Mouse (Mus musculus): ENCODE measurements around the gene Sgf29.
"Not testable (repeated sequence)": the region's sequence is repeated elsewhere in the genome, so short reads cannot be mapped to it uniquely, and the experiment has no call there.

Gene Sgf29

DNA sequence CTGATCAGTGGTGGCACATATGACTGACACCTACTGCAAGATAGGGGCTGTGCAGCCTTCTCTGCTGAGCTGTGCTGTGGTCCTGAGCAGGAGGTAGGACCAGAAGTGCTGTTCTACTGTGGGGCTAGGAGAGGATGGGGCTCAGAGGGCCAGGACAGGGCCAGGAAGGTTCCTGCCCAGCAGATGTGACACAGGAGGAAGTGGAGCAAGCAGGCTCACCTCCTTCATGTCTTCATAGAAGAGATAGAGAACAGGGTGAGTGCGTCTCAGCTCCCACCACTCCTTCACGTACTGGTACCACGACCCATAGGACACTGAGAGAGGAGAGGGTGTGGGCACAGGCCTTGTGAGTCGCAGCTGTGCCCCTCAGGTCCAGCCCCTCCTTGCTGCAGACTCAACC, 39.0 kb downstream of the Sgf29 start:
- not testable (repeated sequence) for DNase-seq (ENCODE audit: low read depth)

DNA sequence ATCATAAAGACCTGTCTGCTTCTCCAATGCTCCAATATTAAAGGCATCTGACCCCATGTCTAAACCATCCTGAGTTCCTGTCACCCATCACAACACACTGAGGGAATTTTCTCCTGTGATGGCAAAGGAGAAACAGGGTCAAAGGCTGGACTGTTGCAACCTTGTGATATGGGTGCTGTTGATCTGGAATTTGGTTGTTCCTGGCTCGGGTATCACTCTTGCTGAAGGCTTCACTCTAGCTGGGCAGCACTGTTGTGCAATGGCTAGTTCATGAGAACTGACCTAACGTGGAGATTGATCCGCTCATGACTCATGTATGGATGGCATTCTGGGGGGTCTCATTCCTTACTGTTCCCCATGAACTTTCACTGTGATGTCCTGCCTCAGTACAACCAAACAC, 39.9 kb downstream of the Sgf29 start:
- peak; percentile 15 for DNase-seq (ENCODE audit: low read depth)

DNA sequence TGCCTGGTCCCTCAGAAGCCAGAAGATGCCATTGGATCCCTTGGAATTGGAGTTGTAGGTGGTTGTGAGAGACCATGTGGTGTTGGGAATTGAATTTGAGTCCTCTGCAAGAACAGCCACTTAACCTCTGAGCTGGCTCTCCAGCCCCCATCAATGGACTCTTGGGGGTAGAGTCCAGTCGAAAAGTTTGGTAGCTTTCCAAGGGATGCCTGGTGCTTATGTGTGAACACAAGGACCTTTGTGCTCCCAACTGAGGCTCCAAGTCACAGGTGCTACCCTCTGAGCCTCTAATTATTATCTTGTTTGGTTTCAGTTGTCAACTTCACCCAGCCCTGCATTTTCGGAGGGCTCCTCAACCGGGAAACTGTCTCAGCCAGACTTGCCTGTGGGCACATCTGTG, 41.6 kb downstream of the Sgf29 start:
- no peak for DNase-seq (ENCODE audit: low read depth)

DNA sequence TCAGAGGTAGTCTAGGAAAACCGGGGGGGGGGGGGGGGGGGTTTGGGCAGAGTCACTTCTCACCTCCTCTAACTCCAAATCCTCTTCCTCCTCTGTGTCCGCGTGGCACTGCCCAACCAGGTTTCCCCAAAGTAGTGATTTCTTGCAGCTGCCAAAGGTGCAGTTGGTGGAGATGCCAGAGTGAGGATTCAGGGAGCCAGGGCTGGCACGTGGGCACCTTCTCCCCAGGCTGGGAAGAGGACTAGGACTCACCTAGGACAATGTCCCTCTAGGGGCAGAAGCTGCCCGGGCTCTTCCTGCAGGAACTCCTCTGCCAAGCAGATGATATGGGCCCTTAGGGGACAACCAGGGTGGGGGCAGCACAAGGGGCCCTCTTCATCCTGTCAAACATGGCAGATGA, 42.6 kb downstream of the Sgf29 start:
- DNase-seq (ENCODE audit: low read depth) = no peak

DNA sequence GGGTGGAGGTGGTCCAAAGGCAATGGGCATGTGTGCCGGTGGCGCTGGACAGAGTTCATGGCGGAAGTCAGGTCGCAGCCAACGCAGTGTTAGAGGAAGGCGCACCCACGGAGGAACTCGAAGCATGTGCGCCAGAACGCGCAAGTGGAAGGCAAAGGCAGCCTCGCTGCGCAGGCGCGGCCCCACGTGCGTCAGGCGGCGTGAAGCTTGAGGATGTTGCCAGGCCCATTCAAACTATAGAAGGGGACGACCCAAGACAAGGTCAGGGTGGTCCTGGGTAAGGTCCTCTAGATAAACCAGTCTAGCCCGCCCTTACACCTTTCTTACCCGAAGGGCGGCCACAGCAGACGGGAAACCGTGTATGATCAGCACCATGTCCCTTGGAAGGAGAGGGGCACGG, 43.3 kb downstream of the Sgf29 start:
- no peak for DNase-seq (ENCODE audit: low read depth)

DNA sequence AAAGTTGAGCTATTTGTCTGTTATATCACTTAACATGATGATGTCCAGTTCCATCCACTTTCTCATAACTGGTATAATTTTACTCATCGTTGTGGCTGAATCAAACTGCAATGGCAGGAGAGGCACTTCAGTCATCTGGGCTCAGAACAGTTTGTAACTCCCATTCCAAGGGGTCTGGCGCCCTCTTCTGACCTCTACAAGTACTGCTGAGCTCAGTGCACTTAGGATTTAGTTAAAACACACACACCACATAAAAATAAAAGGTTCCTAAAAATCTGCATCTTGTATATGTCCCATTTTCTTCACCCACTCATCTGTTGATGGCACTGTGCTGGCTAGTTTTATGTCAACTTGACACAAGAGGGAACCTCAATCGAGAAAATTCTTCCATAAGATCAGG, 44.1 kb downstream of the Sgf29 start:
- DNase-seq (ENCODE audit: low read depth) = peak; percentile 90

DNA sequence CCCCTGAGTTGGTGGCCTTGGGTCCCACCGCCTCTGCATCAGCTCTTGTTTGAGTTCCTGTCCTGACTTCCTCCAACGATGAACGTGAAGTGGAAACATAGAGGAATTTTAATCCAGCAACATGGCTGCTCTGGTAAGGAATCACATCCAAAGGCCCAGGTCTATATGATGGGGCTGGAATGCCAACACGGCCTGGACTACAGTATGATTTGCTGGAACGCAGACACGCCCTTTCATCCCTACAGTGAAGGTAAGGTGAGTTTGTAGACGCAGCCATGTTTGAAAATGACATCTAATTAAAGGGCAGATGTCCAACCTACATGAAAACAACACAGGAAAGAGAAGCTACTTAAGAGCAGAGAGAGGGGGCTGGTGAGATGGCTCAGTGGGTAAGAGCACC, 44.7 kb downstream of the Sgf29 start:
- DNase-seq (ENCODE audit: low read depth) = no peak

DNA sequence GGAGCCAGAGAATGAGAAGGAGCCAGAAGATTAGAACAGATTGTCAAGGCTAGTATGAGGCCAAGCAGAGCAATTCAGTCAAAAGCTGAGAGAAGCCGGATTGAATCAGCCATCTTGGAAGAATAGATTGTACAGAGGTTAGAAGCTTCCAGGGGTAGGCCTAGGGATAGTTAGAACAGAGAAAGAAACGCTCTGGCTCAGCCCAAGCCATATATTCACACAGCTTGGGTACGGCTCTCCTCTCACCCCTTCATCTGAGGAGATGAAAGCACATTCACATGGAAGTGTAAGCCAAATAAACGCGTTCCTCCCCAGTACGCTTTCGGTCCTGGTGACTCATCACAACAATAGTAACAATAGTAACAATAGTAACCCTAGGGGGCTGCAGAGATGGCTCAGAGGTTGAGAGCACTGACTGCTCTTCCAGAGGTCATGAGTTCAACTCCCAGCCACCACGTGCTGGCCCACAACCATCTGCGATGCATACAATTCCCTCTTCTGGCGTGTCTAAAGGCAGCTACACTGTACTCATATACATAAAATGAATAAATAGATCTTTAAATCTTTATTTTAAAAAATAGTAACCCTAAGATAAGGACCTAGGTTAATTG, 45.4 kb downstream of the Sgf29 start:
- peak; percentile 24 for DNase-seq (ENCODE audit: low read depth)

DNA sequence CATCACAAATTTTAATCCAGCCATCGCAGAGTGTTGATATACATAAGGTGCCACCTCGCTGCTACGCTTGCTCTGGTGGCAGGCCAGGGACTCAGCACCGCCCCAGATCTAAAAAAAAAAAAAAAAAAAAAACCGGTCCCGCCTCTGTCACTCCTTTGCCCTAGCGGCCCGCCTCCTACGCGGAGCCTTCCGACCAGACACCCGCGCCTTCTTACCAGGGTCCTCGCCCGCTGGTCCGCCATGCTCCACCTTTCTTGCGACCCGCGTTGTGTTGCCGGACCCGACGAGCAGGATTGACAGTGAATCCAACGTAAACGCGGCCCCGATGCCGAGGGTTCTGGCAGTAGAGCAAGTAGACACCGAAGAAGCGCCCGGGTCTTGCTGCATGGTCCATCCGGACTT, 46.1 kb downstream of the Sgf29 start, which contains the start of gene Bola2:
Gene Bola2 (plus strand): TSS at position 192 of the 402 bp plus-strand sequence.
- peak; percentile 56 for DNase-seq (ENCODE audit: low read depth)

DNA sequence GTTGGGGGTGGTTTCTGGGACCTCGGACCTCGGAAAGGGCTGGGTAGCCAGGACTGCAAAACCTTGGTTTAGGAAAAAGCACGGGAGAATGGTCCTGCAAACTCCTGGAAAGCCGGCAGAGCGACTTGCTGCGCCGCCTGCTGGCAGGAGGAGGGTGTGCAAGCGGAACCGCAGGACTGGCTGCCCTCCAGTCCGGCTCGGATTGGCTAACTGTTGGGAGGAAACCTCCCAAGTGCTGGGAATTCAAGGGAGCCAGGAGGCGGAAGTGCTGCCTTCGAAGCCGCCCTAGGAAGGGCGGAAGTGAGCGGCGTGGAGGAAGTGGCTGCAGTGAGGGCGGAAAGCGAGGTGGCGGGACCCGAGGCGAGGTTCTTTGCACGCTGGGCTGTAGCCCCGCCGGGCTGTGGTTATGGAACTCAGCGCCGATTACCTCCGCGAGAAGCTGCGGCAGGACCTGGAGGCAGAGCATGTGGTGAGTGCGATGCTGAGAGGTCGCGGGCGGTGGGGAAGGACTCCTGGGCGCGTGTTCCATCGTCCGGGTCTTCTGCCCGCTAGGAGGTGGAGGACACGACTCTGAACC, 46.6 kb downstream of the Sgf29 start, which contains the start of gene Slx1b:
Gene Slx1b (minus strand): TSS at position 154 of the 577 bp plus-strand sequence.
- DNase-seq (ENCODE audit: low read depth) = peak; percentile 97

DNA sequence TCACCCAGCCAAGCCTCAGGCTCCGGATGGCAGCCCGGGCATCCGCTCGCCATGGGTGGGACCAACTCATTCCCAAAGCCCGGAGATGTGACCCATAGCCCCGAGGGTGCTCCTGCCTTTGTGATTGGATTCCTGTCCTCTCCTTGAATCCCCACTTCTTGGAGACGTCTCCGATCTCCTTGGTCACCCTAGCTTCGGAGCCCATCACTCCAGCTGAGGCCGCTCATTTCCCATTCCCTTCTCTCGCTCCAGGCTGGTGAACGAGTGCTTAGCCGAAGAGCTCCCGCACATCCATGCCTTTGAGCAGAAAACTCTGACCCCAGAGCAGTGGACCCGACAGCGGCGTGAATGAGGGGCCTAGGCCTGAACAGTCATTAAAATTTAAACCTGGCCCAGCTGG, 47.2 kb downstream of the Sgf29 start:
- DNase-seq (ENCODE audit: low read depth) = no peak

DNA sequence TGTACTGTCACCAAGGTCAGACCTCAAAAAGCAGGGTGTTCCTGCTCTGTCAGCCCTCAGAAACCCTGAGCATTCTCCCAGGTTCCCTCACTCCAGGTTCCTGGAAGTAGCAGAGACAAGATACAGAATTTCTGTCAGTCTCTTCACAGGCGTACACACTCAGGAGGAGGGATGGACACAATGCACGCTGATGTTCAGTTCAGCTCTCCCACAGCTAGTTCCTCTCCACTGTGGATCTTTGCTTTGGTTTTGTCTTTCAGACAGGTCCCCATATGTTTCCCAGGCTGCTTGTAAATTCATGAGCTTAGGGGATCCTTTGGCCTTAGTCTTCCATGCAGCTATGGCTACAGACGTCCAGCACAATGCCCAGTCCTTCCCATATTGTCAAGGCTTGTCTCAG, 47.8 kb downstream of the Sgf29 start:
- DNase-seq (ENCODE audit: low read depth) = no peak

DNA sequence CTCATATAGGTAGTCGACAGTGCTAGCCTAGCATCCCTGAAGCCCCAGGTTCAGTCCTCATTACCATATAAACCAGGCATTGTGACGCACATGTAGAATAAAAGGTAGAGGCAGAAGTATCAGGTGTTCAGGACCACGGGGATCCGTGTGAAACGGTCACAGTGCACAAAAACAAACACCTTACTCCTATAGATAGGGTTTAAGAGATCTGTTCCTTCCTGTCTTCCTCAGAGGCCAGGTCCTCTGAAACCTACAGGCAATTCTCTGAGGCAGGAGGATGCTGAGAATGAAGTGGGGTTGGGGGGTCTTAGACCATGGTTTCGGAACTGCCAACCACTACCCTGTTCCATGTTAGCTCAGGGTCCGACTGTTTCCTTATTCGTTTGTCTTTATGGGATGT, 48.7 kb downstream of the Sgf29 start:
- no peak for DNase-seq (ENCODE audit: low read depth)

DNA sequence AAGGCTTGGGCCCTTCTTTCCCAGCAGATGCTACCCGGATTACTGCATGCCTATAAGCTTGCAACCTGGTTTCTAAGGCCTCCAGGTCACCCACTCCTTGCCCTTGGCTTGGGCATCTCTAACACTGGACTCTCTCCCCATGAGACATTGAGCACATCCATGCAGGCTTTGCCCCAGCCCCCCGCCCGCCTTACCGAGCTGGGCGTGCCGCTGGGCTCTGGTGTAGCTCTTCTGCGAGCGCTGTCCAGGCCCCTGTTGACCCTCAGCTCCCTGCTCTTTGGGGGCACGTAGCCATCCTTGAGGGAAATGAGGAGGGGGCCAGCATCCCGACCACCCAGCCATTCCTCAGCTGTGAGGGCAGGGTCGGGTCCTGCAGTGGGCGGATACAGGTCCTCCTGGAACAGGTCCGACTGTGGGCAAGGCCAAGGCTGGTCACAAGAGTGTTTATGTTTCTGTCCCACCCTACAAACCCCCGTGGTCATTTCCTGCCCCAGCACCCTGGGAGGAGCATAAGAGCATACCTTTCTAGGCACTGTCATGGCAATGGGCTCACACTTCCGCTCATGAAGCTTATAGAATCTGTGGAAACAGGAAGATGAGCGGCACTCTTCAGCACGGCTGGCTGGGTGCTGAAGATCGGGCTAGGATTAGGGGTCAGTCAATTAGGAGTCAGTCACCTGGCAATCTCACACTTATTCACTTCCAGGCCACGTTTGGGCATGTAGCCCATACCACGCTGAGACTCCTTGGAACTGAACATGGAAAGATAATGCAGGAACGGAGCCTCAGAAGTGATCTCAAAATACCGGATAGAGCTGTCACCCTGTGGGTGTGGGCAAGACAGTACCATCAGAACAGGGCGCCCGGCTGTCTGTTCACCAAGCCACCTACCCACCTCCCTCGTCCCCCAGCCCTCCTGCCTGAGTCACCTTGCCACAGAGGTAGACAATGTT, 51.2 kb downstream of the Sgf29 start:
- no peak for DNase-seq (ENCODE audit: low read depth)

DNA sequence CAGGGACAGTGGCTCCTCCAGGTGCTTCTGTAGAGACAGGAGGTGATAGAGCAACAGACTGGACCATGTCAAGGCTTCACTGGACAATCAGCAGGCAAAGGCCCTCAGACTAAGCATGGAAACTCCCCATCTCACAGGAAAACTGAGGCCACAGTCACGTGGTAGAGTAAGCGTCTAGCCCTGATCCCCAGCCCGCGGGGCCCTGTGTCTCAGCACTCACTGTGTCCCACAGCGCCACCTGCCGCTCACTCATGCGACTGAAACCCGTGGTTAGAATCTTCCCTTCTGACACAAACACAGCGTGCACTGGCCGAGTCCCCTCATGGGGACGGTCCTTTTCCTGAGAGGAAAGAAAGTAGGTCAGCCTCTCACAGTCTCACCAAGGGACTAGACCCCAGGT, 52.0 kb downstream of the Sgf29 start:
- peak; percentile 83 for DNase-seq (ENCODE audit: low read depth)

DNA sequence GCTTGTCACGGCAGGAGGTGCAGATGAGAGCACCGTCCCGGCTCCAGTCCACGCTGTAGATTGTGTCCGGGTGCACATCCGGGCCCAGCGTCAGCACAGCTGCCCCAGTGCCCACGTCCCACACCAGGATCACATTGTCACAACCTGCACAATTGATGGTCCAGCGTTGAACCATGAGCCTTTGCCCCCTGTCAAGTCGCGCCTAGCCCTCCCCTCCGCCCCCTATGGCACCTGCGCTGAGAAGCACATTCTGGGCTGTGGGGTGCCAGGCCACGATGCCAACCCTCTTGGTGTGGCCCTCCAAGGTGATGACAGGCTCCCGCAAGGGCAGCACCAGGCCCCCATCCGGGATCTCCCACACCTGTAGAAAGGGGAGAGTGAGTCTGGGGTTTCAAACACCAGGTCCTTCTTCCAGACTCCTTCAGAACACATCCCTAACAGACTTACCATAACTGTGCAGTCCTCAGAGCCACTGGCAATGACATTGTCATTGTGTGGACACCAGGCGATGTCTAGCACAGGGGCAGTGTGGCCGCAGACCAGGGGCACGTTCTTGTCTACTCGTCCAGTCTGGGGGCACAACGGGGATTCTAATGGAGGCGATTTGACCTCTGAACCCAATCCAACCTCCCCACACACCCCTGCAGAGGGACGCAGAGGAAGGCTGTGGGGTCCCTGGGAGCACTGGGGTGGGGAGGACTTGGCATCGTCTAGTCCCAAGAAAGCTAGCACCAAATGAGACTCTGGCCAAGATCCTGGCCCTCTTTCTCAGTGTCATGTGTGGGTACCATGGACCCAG, 52.6 kb downstream of the Sgf29 start:
- DNase-seq (ENCODE audit: low read depth) = no peak

DNA sequence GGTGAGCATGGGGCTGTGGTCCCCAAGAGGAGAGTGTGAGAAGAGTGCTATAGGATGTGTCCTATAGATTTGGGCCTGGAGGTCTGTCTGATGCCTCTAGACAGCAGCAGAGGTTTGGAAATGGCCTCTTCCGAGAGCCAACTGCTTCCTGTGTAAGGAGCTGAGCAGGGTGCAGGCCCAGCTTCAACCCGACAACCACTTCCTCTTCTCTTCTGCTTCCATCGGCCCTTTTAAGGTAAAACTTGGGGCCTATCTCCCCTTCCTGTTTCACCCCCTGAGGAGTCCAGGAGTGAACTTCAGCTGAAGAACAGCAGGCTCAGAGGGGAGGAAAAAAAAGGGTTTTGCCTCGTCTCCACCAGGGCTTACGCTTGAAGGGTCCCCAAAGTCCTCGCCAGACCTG, 53.2 kb downstream of the Sgf29 start:
- no peak for DNase-seq (ENCODE audit: low read depth)

DNA sequence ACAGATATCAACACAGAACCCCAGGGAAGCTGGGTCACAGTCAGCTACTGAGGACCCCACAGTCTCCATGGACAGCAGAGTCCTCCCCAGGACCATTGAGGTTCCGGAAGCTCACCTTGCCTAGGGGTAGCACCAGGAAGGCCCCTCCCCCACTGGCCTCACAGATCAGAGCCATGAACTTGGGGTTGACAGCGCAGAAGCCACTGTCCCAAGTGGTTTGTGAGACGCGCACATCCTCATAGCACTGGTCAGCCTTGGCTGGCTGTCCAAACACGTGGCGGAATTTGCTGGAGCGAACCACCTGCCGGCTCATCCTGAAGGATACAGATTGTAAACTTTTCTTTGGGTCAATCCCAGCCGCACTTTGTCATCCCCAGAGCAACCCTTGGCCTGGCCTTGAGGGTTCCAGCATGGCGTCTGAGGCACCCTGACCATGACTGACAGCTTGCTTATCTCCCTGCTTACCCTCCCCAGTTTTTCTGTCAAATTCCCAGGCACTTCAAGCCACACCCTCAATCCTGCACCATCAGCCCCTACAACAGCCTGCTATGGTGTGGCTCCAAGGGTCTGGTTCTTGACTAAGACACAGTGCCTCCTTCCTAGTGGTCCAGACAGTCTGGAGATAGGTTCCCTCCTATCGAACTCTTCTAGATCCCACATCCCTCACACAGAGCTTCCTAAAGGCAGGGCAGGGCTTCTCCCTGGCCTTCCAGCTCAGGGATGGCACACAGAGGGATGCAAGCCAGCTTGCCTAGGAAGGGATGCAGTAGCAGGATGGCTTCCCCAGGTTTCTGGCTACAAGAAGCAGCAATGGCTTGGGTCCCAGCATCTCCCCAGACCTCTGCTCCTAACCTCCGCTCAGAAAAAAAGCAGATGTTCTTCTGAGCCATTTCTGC, 54.0 kb downstream of the Sgf29 start:
- no peak for DNase-seq (ENCODE audit: low read depth)

DNA sequence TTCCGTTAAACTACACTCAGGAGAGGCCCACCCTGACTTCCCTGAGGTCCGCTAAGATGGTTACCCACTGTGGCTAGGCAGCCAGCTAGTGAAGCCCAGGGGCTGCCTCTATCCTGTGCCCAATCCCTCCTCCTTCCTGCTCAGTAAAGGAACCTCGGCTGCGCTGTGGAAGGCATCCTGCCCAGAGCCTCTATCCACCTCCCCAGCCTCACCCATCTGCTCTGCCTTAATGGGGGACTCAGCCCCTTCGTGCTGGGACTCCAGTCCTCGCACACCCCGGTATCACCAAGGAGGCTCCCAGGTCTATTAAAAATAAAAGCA, 54.6 kb downstream of the Sgf29 start:
- DNase-seq (ENCODE audit: low read depth) = no peak

DNA sequence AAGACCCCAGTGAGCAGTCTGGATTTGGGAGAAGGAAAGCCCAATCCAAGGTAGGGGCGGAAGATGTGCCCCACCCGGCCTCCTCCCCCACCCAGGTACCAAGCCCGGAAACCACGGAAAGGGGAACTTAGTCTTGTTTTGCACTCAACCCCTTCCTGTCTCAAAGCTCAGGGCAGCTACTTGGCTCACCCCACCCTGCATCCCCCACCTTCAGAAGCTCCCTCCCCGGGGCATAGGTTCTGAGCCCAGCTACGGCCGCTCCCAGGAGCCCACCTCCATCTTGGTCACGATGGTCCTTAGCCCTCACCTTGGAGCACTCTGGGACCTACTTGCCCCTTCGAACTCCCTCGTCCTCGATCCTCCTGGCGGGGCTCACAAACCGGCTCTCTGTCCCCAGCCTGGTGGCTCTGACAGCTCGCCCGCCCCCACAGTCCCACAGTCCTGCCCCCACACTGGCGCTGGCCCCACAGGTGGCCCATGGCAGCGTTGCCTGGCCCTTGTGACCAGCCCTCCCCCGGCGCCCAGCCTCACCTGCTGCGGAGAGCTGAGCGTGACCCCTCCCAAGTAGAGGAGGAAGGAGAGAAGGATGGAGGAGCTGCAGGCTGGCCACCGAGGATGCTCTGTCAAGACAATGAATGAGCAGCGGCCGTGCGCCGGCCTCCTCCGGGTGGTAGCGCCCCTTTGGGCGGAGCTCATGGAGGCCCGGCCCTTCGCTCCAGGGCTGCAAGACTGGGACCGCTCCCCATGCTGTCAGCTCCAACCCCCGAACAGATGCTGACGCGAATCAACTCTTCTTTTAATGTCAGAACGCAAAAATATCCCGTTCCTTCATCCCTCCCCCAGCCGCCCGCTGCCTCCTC, 55.2 kb downstream of the Sgf29 start:
- DNase-seq (ENCODE audit: low read depth) = no peak

Measured in NIH3T3 (cell line).